Mouse (Mus musculus): ENCODE results near the gene Eya4.

DNA sequence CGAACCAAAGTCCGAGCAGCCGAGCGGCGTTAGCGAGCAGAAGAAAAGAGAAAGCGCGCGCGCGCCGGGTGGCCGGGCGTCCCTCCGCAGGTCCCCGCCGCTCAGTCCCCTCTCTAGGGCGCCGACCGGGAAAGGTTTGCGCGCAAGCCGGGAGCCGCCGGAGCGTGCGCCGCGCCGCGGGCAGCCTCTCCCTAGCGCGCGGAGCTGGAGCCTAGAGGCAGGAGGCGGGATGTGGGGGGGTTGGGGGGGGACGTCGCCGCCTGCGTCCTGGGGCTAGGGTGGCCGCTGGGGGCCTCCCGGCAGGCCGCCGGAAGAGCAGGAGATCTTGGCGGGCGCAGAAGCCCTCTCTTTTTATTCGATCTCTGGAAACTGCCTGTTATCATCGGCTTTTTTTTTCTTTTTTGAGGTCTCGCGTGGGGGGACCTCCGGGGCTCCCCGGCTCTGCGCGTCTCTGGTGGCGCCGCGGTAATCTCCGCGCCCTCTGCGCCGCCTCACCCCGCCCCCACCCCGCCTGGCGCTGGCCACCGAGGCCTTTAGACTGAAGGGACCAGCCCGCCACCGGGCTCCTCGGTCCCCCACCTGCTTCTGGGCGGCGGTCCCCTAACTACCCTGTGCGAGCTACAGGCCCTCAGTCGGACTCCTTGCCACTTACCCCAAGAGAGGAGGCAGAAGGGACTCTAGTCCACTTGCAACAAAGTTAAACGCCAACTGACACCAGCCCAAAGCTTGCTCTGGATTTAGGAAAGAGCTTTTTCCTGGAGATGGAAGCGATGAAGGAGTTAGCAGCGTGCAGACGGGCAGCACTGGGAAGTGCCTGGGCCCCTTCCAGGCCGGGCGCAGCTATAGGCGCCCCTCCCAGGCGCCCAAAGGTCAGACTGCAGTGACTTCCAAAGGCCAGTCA lies at the start of gene Eya4:
- no peak for TF ChIP-seq CTCF (IDR thresholded peaks at IDR 0.05)
- TF ChIP-seq EP300 (IDR thresholded peaks at IDR 0.05): no peak
